Mouse (Mus musculus) ES-E14 (cell line): ENCODE data around the gene Nr2f2.

Source experiments
- CHD2 ChIP-seq: IDR thresholded peaks from 2 replicates; pipeline ENCODE4 v1.6.1; 2014; ENCODE audit warnings: mild to moderate bottlenecking, low read depth, low read length, inconsistent platforms
- HCFC1 ChIP-seq: IDR thresholded peaks from 2 replicates; pipeline ENCODE4 v1.6.1; 2012; ENCODE audit warnings: low read length, inconsistent platforms, borderline replicate concordance; ENCODE audit not compliant: insufficient read depth
- ZNF384 ChIP-seq: IDR thresholded peaks from 2 replicates; pipeline ENCODE4 v1.6.1; 2012; ENCODE audit warnings: low read depth, low read length, inconsistent platforms

GRCm38 (mm10) chr7:70357516-70358019, 9.0 kb downstream of the Nr2f2 start:
- TF ChIP-seq CHD2 (no peak), HCFC1 (no peak), ZNF384 (no peak)
